Mouse (Mus musculus) bone marrow macrophage, adult 2 months (primary cell): ENCODE measurements around the gene Sacm1l.

Experiments
- CTCF ChIP-seq: IDR thresholded peaks from 2 replicates; pipeline ENCODE4 v1.5.1; 2012; ENCODE audit warnings: low read depth, mild to moderate bottlenecking, low read length, moderate library complexity
- POLR2A ChIP-seq: IDR thresholded peaks from 2 replicates; pipeline ENCODE4 v1.6.1; 2012; ENCODE audit warnings: mild to moderate bottlenecking, low read depth, low read length, borderline replicate concordance

- TF ChIP-seq CTCF (no peak), POLR2A (no peak)
Observed at GRCm38 (mm10) chr9:123530566-123531130, 1.1 kb downstream of the Sacm1l start.
